Mouse (Mus musculus) cortical plate, adult 2 months (tissue): ENCODE measurements around the gene Tmem185b. TPM values are rescaled to one million over a fixed set of nuclear protein-coding genes. Genes with fewer than 3 reads are reported as not detected.

Experiments used
- H3K27ac ChIP-seq: fragments of 200-500 bp; 2 replicates; pipeline ENCODE4 v1.5.1; 2012; ENCODE audit warnings: low read length, control low read depth, inconsistent platforms; ENCODE audit not compliant: insufficient read depth
- H3K4me1 ChIP-seq: fragments of 200-500 bp; 2 replicates; pipeline ENCODE4 v1.6.1; 2011; ENCODE audit warnings: low read length; ENCODE audit not compliant: control insufficient read depth, insufficient read depth
- H3K4me3 ChIP-seq: fragments of 200-500 bp; 2 replicates; pipeline ENCODE4 v1.5.1; 2011; ENCODE audit warnings: mild to moderate bottlenecking, low read length, control low read depth; ENCODE audit not compliant: insufficient read depth
- CTCF ChIP-seq: fragments of 200-500 bp; IDR thresholded peaks from 2 replicates; pipeline ENCODE4 v1.5.1; 2011; ENCODE audit warnings: mild to moderate bottlenecking, control low read depth, low read length; ENCODE audit not compliant: insufficient read depth; ENCODE audit errors: extremely low read depth
- POLR2A ChIP-seq: fragments of 200-500 bp; IDR thresholded peaks from 2 replicates; pipeline ENCODE4 v1.6.1; 2011; ENCODE audit warnings: mild to moderate bottlenecking, low read length, control low read depth; ENCODE audit not compliant: insufficient read depth; ENCODE audit errors: extremely low read depth
- polyA plus RNA-seq: library from polyadenylated mRNA; depleted of rRNA; stranded (reverse); fragments of >200 nt; gene quantifications from 2 replicates; pipeline ENCODE4 v1.2.3, GENCODE M21; 2012

Gene Tmem185b
- polyA plus RNA-seq, 1 experiment = 10.7 TPM

- TF ChIP-seq POLR2A (no peak), CTCF (no peak)
- Histone ChIP-seq H3K27ac (no peak overlapping the region), H3K4me3 (no peak overlapping the region), H3K4me1 (no peaks in the 10 kb centered on the region)
Observed at GRCm38 (mm10) chr1:119534341-119534740, 8.4 kb downstream of the Tmem185b start.

GRCm38 (mm10) chr1:119536122-119536521 is 10.2 kb downstream of the Tmem185b start:
- Histone ChIP-seq H3K4me1 (no peaks in the 10 kb centered on the region), H3K4me3 (no peak overlapping the region), H3K27ac (no peak overlapping the region)
- TF ChIP-seq POLR2A (no peak), CTCF (no peak)

- Histone ChIP-seq H3K4me1 (no peaks in the 10 kb centered on the region), H3K27ac (no peak overlapping the region), H3K4me3 (no peak overlapping the region)
- no peak for TF ChIP-seq POLR2A
- no peak for TF ChIP-seq CTCF
Observed at GRCm38 (mm10) chr1:119537651-119538050, 11.7 kb downstream of the Tmem185b start.

GRCm38 (mm10) chr1:119539252-119539651 is 13.3 kb downstream of the Tmem185b start:
- TF ChIP-seq POLR2A (no peak), CTCF (no peak)
- Histone ChIP-seq H3K4me3 (no peak overlapping the region), H3K4me1 (no peaks in the 10 kb centered on the region), H3K27ac (no peak overlapping the region)

GRCm38 (mm10) chr1:119540836-119541557 is 15.0 kb downstream of the Tmem185b start:
- no peak for TF ChIP-seq POLR2A
- Histone ChIP-seq H3K27ac (no peak overlapping the region), H3K4me3 (no peak overlapping the region), H3K4me1 (no peaks in the 10 kb centered on the region)

- Histone ChIP-seq H3K4me1 (no peaks in the 10 kb centered on the region), H3K4me3 (no peak overlapping the region), H3K27ac (no peak overlapping the region)
- TF ChIP-seq POLR2A (no peak), CTCF (no peak)
Observed at GRCm38 (mm10) chr1:119541570-119541969, 15.6 kb downstream of the Tmem185b start.

- Histone ChIP-seq H3K4me1 (no peaks in the 10 kb centered on the region), H3K4me3 (no peak overlapping the region), H3K27ac (no peak overlapping the region)
- TF ChIP-seq CTCF = no peak
- no peak for TF ChIP-seq POLR2A
Observed at GRCm38 (mm10) chr1:119543316-119543715, 17.4 kb downstream of the Tmem185b start.

- TF ChIP-seq CTCF = no peak
- TF ChIP-seq POLR2A = no peak
- no peak overlapping the region for H3K4me3 ChIP-seq
- no peaks in the 10 kb centered on the region for H3K4me1 ChIP-seq
- no peak overlapping the region for H3K27ac ChIP-seq
Observed at GRCm38 (mm10) chr1:119544611-119545155, 18.7 kb downstream of the Tmem185b start.

- Histone ChIP-seq H3K4me3 (no peak overlapping the region), H3K27ac (no peak overlapping the region), H3K4me1 (no peaks in the 10 kb centered on the region)
- no peak for TF ChIP-seq POLR2A
- no peak for TF ChIP-seq CTCF
Observed at GRCm38 (mm10) chr1:119545164-119545563, 19.2 kb downstream of the Tmem185b start.

GRCm38 (mm10) chr1:119545671-119546070 is 19.7 kb downstream of the Tmem185b start:
- no peak overlapping the region for H3K27ac ChIP-seq
- no peak for TF ChIP-seq POLR2A
- no peak overlapping the region for H3K4me3 ChIP-seq
- no peaks in the 10 kb centered on the region for H3K4me1 ChIP-seq
